Mouse (Mus musculus): ENCODE data around the gene Fbxo24. TPM values are rescaled to one million over a fixed set of nuclear protein-coding genes. Genes with fewer than 3 reads are reported as not detected.

The Fbxo24 gene
- total RNA-seq, 1 experiment, result 1.1 TPM

DNA sequence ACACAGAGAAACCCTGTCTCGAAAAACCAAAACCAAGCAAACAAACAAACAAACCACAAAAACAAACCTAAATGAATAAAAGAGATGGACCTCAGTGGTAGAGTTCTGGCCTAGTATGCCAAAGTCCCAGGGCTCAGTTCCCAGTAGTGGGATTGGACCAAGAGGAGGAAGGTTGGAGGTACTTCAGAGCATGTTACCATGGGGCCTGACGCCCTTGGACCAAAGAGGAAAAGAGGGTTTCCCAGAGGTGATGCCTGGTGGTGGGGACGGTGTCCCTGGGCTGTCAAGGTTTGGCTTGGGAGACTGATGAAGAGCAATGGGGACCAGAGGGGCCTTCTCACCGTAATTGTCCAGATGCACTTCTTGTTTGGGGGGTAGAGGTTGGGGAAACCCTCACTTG lies 18.7 kb downstream of the Fbxo24 start:
- Histone ChIP-seq H3K9ac (ENCODE audit: insufficient read depth, low read depth, low read length, poor library complexity, severe bottlenecking) (peak overlapping the region; percentile 72; the same call in 1 of the 2 replicates), H3K9me3 (ENCODE audit: control insufficient read depth, insufficient read depth, low read depth, low read length) (no peaks in the 10 kb centered on the region), H3K4me1 (ENCODE audit: control insufficient read depth in 2 of 2, insufficient read depth in 2 of 2, low read length in 2 of 2, poor library complexity in 1 of 2) (peaks cover 4 to 53% of the 10 kb centered on the region in 2 experiments; a peak in 3 of 4 replicates), H3K36me3 (ENCODE audit: control insufficient read depth, insufficient read depth, low read length, poor library complexity, severe bottlenecking) (peaks cover 18% of the 10 kb centered on the region), H3K4me3 (ENCODE audit: insufficient read depth in 1 of 2, low read depth in 1 of 2, low read length in 2 of 2, poor library complexity in 1 of 2, severe bottlenecking in 1 of 2) (peak overlapping the region; percentile 63 to 70), H3K27ac (ENCODE audit: insufficient read depth, low read depth, low read length, poor library complexity, severe bottlenecking) (peak overlapping the region; percentile 75)
- no peak for TF ChIP-seq ZNF384 (IDR thresholded peaks at IDR 0.05; ENCODE audit: low read depth, low read length)
- TF ChIP-seq HCFC1 (IDR thresholded peaks at IDR 0.05; ENCODE audit: borderline replicate concordance, insufficient read depth, low read length), result no peak
- TF ChIP-seq MAFK (IDR thresholded peaks at IDR 0.05; ENCODE audit: insufficient read depth, low read depth, low read length), result no peak
- TF ChIP-seq ZC3H11A (IDR thresholded peaks at IDR 0.05; ENCODE audit: borderline replicate concordance, low read depth, low read length), result no peak
- TF ChIP-seq CHD2 (IDR thresholded peaks at IDR 0.05; ENCODE audit: low read depth, low read length), result no peak
- in situ Hi-C loops (cut with MboI; ENCODE audit: low sequenced_read_pairs in 2 of 2, unreplicated experiment in 2 of 2), result no loop called here
- no peak for DNase-seq (ENCODE audit: low read depth, low spot score)

DNA sequence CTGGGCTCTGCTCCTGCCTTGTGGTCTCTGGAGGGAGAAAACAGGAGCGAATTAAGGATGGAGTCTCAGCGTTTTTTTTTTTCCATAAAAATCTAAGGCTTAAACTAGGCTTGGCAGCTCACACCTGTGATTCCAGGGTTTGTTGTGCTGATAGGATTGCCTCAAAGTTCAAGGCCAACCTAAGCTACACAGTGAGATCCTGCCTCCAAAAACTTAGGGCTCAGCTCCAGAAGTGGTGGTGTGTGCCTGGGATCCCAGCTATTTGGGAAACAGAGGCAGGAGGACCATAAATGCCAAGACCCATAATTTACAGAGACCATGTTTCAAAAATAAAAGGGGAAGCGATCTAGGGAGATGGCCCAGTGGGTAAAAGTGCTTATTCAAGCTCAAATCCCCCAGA lies 19.5 kb downstream of the Fbxo24 start:
- Histone ChIP-seq H3K4me1 (ENCODE audit: control insufficient read depth in 2 of 2, insufficient read depth in 2 of 2, low read length in 2 of 2, poor library complexity in 1 of 2) (peaks cover 4 to 53% of the 10 kb centered on the region in 2 experiments; a peak in 3 of 4 replicates), H3K4me3 (ENCODE audit: insufficient read depth in 1 of 2, low read depth in 1 of 2, low read length in 2 of 2, poor library complexity in 1 of 2, severe bottlenecking in 1 of 2) (peak overlapping the region; percentile 65 to 70; a peak in 2 of 4 replicates), H3K27ac (ENCODE audit: insufficient read depth, low read depth, low read length, poor library complexity, severe bottlenecking) (peak overlapping the region; percentile 10; the same call in 1 of the 2 replicates), H3K9ac (ENCODE audit: insufficient read depth, low read depth, low read length, poor library complexity, severe bottlenecking) (peak overlapping the region; percentile 78; the same call in 1 of the 2 replicates), H3K9me3 (ENCODE audit: control insufficient read depth, insufficient read depth, low read depth, low read length) (no peaks in the 10 kb centered on the region), H3K36me3 (ENCODE audit: control insufficient read depth, insufficient read depth, low read length, poor library complexity, severe bottlenecking) (peaks cover 20% of the 10 kb centered on the region)
- DNase-seq (ENCODE audit: low read depth, low spot score), result no peak
- in situ Hi-C loops (cut with MboI; ENCODE audit: low sequenced_read_pairs in 2 of 2, unreplicated experiment in 2 of 2), result no loop called here
- TF ChIP-seq ZC3H11A (IDR thresholded peaks at IDR 0.05; ENCODE audit: borderline replicate concordance, low read depth, low read length) (no peak), MAFK (IDR thresholded peaks at IDR 0.05; ENCODE audit: insufficient read depth, low read depth, low read length) (no peak), ZNF384 (IDR thresholded peaks at IDR 0.05; ENCODE audit: low read depth, low read length) (no peak), CHD2 (IDR thresholded peaks at IDR 0.05; ENCODE audit: low read depth, low read length) (no peak), HCFC1 (IDR thresholded peaks at IDR 0.05; ENCODE audit: borderline replicate concordance, insufficient read depth, low read length) (no peak)

- H3K9me3 ChIP-seq (ENCODE audit: control insufficient read depth, insufficient read depth, low read depth, low read length), result no peaks in the 10 kb centered on the region
- in situ Hi-C loops (cut with MboI; ENCODE audit: low sequenced_read_pairs in 2 of 2, unreplicated experiment in 2 of 2), result no loop called here
- peaks cover 20% of the 10 kb centered on the region for H3K36me3 ChIP-seq (ENCODE audit: control insufficient read depth, insufficient read depth, low read length, poor library complexity, severe bottlenecking)
- peak overlapping the region; percentile 62 for H3K27ac ChIP-seq (ENCODE audit: insufficient read depth, low read depth, low read length, poor library complexity, severe bottlenecking)
- no peak for DNase-seq (ENCODE audit: low read depth, low spot score)
- H3K4me3 ChIP-seq (ENCODE audit: insufficient read depth in 1 of 2, low read depth in 1 of 2, low read length in 2 of 2, poor library complexity in 1 of 2, severe bottlenecking in 1 of 2), result peak overlapping the region; percentile 65 to 70
- H3K4me1 ChIP-seq (ENCODE audit: control insufficient read depth in 2 of 2, insufficient read depth in 2 of 2, low read length in 2 of 2, poor library complexity in 1 of 2), result peaks cover 4 to 47% of the 10 kb centered on the region in 2 experiments; a peak in 3 of 4 replicates
- peak overlapping the region; percentile 78 for H3K9ac ChIP-seq (ENCODE audit: insufficient read depth, low read depth, low read length, poor library complexity, severe bottlenecking)
- TF ChIP-seq ZC3H11A (IDR thresholded peaks at IDR 0.05; ENCODE audit: borderline replicate concordance, low read depth, low read length) (no peak), HCFC1 (IDR thresholded peaks at IDR 0.05; ENCODE audit: borderline replicate concordance, insufficient read depth, low read length) (no peak), MAFK (IDR thresholded peaks at IDR 0.05; ENCODE audit: insufficient read depth, low read depth, low read length) (no peak), ZNF384 (IDR thresholded peaks at IDR 0.05; ENCODE audit: low read depth, low read length) (no peak), CHD2 (IDR thresholded peaks at IDR 0.05; ENCODE audit: low read depth, low read length) (no peak)
Measured at GRCm38 (mm10) chr5:137608654-137609190, 20.1 kb downstream of the Fbxo24 start.

DNA sequence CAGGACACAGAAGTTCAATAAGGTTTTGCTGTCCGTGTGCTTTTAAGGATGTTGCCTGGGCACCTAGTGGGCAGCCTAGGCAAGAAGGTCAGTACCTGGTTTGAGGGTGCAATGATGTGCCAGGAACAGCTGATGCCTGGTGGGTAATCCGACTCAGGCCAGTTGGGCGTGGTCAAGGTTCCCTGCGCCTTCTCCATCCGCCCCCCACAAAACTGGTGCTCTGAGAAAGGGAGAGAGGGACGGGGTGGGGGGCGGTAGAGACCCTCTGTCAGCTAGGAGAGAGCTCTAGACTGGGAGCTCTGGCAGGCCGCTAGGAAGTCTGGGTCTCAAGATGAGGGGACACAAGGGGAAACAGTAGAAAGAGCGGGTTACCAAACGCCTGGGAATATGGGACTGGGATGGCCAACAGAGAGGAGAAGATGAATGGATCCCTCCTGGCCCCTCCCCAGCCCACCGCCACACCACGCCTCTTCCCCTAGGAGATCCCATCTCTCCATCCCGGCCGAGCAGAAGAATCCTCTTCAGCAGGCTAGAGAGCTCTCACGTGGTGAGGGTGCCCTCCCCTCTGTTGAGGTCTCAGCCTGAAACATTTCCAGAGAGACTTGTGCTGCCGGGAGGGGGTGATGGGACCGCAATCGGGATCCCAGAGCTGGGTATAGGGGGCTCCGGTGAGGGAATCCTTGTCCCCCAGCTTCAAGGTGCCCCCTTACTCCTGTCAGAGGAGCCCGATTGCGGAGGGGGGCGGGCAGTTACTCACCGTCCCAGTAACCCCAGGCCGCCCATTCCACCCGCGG lies 20.7 kb downstream of the Fbxo24 start:
- Histone ChIP-seq H3K27ac (ENCODE audit: insufficient read depth, low read depth, low read length, poor library complexity, severe bottlenecking) (peak overlapping the region; percentile 62), H3K4me3 (ENCODE audit: insufficient read depth in 1 of 2, low read depth in 1 of 2, low read length in 2 of 2, poor library complexity in 1 of 2, severe bottlenecking in 1 of 2) (peak overlapping the region; percentile 65 to 70), H3K9me3 (ENCODE audit: control insufficient read depth, insufficient read depth, low read depth, low read length) (no peaks in the 10 kb centered on the region), H3K9ac (ENCODE audit: insufficient read depth, low read depth, low read length, poor library complexity, severe bottlenecking) (peak overlapping the region; percentile 78), H3K4me1 (ENCODE audit: control insufficient read depth in 2 of 2, insufficient read depth in 2 of 2, low read length in 2 of 2, poor library complexity in 1 of 2) (peaks cover 4 to 41% of the 10 kb centered on the region in 2 experiments; a peak in 3 of 4 replicates), H3K36me3 (ENCODE audit: control insufficient read depth, insufficient read depth, low read length, poor library complexity, severe bottlenecking) (peaks cover 20% of the 10 kb centered on the region)
- no peak for DNase-seq (ENCODE audit: low read depth, low spot score)
- in situ Hi-C loops (cut with MboI; ENCODE audit: low sequenced_read_pairs in 2 of 2, unreplicated experiment in 2 of 2), result no loop called here
- TF ChIP-seq CHD2 (IDR thresholded peaks at IDR 0.05; ENCODE audit: low read depth, low read length), result no peak
- no peak for TF ChIP-seq ZNF384 (IDR thresholded peaks at IDR 0.05; ENCODE audit: low read depth, low read length)
- no peak for TF ChIP-seq HCFC1 (IDR thresholded peaks at IDR 0.05; ENCODE audit: borderline replicate concordance, insufficient read depth, low read length)

Data from ES-E14 (cell line).